Mouse (Mus musculus) gastrocnemius, postnatal 10 days (tissue): ENCODE measurements at regions not wholly inside any gene's neighbourhood (a gene's known extent, or its start where the extent isn't known, plus 50 kb on each side); places are given as distances from the start of the nearest gene placed in this dataset.
A peak's percentile ranks its signal among the peaks of the same experiment; 100 is the strongest.
"Not testable (repeated sequence)": the region's sequence is repeated elsewhere in the genome, so short reads cannot be mapped to it uniquely, and the experiment has no call there.

Source experiments
- DNase-seq: peaks from one replicate; pipeline ENCODE4 v3.0.0; 2021; ENCODE audit warnings: mixed read lengths

DNA sequence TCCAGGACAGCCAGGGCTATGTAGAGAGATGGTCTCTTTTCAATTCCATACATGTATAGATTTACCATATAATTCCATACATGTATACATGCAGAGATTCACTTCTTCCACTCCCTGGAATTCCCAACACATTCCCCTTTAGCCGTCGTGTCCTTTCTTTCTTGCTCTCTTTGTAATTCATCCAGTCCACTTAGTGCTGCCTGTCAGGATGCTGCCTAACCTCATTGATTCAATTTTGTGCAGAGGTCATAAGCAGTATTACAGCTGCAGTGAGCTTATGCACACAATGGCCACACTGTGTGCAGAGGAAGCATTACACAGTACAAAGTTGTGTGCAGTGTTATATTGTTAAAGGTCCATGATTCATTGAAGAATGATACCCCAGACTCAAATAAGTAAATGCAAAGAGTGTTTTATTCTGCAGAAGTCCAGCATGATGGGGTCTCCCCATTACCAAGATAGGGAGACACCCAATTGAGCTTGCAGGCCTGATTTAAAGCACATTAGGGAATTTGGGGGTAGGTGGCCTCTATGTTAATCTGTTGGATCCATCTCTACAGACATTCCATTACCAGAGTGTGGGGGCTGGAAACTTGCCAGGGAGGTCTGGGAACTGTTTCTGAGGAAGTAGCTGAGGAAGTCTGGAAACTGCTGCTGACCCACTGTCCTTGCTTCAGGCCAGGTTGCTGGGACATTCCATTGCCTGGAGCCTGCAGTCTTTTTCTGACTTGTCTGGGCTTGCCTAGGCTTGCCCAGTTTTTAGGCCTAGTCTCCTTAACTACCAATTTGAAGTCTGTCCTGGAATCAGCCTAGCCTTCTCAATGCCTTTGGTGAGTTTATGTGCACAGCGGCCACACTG, 72.8 kb downstream of the Fam161a start:
- peak; percentile 7 for DNase-seq

DNA sequence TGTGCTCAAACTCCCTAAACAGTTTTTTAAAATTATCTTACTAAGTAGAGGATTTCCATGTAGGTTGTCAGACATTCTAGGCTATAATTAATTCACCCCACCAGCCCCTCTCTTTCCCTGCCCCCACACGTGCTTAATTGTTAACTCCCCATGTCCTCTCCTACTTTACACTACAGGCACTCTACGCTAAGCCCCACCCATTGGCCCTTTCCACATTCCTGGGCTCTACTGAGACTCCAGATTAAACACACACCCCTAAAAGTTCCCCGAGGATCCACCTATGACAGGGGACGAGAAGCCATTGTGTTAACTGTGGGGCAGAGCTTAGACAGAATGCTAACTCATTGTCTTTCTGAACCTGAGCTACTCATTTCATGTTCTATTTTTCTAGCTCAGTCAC, 74.3 kb downstream of the Fam161a start:
- no peak for DNase-seq

DNA sequence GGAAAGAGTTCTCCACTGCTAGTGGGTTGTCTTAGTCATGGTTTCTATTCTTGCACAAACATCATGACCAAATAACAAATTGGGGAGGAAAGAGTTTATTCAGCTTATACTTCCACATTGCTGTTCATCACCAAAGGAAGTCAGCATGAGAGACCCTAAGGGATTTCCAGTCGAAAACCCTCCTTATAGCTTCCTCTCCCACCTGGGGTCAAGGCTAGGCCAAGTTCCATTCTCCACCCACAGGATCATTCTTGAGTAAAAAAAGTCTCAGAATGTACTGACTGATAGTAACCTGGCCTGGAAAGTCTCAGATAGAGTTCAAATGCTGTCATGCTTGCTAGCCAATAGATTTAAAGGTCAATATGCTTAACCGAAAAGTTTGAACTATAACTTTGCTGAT, 76.5 kb downstream of the Fam161a start:
- DNase-seq: not testable (repeated sequence)

DNA sequence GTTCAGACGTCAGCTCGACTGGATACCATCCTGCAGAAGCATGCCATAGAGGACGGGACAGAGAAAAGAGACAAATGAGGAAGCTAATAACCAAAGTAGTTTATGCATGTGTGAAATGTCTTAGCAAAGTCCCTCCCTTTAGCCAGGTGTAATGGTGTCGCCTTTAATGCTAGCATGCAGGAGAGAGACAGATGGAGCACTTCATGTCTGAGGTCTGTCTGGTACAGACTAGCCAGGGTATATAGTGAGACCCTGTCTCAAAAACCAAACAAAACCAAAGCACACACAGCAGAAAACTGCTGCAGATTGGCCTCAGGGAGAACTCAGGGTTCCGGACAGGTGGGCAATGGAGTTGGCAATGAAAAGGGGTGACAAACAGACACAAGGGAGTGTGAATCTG, 88.0 kb downstream of the Fam161a start:
- no peak for DNase-seq

DNA sequence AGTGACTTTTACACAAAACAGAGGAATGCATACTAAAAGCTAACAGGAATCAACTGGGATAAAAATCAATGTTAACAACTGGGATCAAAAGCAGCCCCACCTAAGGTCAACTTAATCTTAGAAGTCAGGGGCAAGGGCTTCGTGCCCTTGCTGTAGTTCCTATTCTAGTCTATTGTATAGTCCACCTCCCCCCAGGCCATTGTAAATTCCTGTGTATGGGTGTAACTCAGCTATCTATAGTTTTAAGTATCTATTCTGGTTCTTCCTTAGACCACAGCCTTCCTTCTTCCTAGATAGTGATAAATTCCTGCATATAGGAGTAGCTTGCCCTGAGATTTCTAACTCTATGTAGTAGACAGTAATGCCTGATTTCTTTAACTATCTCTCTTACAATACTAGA, 88.4 kb downstream of the Fam161a start:
- not testable (repeated sequence) for DNase-seq

DNA sequence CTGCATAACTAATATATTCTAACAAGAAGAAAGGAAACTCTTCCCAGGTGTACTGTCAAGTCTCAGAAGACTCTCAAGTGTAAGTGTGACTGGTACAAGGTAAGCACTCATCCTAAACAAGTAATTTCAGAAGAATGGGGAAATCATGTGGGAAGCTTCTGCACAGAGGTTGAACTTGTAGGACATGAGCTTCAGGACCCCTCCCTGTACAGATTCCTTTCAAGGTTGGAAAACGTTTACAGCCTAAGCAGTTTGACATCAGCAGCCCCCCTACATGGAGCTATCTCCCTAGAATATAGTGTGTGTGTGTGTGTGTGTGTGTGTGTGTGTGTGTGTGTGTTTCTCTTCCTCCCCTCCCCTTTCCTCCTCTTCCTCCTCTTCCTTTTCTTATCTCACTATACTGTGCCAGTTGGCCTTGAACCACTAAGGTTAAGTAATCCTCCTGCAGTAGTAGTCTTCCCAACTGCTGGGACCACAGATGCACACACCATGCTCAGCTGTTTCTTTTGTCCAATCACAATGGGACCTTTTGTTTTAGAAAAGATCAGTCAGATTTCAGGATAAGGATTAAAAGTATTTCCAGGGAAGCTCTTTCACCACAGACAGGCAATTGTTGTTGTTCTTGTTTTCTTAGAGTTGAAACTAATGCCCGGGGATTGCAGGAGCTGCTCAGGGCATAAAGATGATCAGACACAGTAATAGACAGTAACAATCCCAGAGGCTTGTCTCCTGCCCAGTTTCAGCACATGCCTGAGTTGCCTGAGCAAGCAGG, 89.3 kb downstream of the Fam161a start:
- DNase-seq: no peak

DNA sequence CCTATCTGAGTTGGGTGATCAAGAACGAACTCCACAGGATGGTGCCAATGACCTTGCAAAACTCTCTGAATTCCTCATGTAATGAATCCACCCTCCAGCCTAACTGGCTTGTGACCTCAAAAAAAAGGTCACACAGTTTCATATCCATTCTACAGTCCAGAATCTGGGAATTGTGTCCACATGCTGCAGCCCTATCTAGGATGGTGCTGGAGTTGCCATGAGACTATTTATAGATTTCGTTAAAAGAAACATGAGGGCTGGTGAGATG, 89.8 kb downstream of the Fam161a start:
- no peak for DNase-seq

DNA sequence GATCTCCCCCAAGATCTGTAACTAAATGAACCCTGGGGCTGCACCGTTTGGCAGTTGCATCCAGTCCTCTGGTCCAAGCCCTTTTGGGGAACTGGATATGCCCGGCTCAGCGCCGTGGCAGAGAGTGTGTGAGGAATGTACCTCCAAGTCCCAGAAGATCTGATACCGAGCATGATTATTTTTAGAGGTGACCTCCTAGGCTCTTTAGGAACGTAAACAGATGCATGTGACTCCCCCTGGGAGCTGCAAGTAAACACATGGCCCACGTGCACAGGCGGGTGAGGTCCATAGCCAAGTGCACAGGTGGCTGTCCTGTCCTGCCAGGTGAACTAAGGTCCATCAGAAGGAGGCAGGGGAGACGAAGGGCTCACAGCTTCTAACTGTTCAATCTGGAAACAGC, 107.3 kb downstream of the Fam161a start:
- peak; percentile 14 for DNase-seq

DNA sequence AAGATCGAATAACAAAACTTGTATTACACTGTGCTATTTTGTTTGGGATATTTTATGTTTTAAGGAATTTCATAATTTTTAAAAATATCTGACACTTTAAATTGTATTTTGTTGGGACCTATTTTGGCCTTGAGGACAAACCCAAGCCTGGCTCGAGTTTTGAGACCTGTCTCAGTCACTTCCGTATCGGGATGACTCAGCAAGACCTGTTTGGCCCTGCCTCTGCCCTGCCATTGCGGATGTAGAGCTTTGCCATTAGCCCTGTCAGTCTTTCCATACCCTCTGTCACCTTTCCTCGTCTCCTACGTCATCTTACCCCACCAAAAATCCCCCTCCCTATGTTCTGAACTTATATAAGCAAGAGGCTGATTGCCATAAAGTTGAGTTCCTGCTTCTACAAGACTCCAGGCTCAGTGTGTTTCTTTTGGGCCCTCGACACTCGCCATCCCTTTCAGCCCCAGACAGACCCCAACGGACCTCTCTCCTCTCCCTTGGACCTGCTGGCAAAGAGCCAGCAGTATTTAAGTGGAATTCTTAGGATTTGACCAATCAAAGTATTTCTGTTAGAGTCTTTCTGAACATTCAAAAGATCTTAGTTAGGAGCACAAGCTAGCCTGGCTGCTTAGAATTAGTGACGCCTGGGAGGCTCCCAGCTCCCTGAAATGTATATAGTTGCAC, 113.3 kb downstream of the Fam161a start:
- DNase-seq: no peak

DNA sequence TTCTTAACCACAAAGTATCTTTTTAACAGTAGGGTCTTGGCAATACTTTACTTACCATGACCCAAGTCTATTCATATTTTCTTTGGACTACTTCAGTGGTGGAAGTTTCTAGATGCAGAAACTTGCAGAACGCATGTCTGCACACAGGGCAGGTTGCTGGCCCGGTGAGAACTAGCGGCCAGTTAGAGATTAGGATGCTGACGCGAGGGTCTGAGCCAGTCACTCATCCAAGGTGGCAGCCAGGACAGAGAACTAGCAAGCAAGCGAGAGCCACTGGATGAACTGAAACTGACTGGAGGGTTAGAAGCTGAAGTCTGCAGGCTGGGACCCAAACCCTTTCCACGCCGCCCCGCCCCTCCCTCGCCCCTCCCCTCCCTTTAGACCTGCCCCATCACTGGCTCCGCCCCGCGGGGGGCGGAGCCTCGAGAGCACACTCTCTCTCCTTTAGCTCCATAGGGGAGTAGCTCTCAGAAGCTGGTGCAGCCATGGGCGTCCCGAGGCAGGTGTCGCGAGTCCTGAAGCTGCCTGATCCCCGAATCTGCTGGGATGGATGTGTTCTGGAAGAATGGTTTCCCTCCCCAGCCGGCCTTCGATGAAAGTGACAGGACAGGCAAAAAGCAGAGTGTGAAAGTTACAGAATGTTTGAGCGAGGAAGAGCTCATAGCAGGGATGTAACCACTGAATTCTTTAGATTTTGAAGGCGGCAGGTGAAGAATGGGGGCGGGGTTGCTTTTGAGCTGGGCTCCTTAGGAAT, 117.0 kb downstream of the Fam161a start:
- DNase-seq: peak; percentile 40

DNA sequence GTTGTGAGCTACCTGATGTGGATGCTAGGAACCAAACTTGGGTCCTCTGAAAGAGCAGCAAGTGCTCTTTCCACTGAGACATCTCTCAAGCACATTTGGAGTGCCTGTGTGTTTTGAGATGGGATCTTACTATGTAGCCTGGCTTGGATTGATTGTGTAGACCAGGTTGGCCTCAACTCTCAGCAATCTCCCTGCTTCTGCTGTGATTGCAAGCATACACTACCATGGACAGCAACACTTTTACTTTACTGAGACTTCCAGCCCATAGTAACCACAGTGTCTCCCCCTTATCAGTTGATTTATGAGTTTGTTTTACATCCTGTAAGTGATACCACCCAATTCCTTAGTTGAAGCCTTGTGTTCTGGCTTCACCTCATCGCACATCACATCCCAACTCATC, 123.8 kb downstream of the Fam161a start:
- DNase-seq: no peak

DNA sequence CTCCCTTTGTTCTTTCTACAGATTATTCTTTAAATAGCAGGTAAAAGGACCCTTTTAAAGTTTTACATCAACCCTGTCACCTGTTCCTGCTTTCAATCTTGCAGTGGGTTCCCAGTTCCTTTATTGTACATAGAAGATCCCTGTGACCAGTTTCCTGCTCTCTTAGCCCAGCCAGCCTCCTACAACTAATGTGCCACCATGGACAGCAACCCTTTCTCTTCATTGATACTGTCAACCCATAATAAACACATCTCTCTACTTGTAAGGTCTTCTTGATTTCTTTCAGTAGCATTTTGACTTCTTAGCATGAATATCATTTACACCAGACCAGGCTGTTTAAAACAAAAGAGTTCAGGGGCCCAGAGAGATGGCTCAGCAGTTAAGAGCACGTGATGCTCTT, 124.2 kb upstream of the Xpo1 start:
- DNase-seq: no peak

DNA sequence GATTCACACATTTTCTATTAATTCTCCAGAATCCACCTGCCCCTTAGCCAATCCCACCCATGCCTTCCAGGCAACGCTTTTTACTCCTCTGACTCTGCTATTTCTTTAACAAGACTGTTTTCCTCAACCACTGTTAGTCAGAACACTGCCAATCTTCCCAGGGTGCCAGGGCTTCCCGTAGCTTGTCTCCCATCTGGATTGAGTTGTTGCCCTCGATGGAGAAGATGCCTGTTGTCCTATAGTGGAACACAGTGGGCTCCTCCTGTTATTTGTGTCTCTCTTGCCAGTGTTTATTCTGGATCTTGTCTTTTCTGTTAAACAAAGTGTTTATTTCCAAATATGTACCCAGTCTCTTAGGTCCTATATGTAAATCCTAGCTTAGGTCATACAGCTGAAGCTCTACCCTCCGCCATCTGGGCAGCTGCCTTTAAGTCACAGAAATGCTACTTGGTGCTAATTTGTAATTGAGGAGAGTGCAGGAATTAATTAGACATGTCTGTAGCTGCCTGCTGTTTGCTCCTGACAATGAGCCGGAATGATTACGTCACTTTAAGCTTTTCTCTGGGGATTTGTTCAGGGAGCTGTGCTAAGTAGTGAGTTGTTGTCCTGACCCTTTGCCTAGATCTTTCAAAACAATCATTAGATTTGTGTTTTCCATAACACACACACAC, 115.3 kb upstream of the Xpo1 start:
- no peak for DNase-seq

DNA sequence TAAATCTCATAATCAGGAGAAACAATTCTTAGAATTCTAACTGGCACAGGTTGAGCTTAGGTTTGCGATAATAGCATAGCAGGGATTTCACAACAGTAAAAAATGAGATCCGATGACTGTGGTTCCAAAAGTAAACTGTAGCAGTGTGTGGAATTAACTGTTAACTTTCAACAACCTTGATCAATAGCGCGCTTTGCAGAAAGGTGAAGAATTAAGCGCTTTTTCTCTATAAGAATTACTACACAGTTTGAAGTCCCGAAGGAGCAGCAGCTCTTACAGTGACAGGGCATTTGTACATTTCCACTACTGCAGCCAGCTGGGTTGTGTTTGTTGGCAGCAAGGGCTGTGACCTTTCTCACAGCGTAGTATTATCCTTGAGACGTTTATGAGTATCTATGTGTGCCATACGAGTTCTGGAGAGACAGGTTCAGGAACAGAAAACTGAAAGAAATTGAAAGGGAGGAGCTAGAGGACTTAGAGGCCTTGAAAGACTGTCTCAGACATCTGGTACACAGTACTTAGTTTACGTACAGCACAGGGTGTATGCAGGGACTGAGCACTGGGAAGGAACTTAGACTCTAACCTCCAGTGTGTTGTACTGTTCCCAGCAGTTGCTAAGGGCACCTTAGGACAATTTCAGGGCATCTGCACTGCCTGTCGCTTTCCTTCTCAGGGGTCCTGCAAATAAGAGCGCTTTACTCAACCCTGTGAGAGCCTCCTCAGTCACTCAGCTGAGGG, 114.6 kb upstream of the Xpo1 start:
- no peak for DNase-seq

DNA sequence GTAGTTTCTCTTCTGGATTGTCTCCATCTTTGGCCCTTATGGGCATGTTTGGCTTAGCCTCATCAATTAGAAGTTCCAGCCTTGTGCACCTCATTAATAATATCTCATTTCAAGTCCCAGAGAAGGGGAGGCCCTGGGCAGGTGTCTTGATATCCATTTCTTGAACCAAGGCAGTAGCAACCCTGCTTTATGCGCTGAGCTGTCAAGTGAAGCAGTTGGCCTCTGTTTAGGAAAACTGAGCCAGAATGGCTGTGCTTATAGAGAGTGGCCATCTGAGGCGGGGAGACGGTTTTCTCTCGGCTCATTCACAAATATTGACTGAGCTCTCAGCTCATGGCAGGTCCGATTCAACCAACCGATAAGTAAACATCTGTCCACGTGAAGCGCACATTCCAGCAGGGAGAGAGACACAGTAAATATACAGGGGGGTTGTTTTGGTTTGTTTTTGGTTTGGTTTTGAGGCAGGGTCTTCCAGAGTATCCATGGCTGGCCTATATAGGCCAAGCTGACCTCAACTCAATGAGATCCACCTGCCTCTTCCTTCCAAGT, 107.7 kb upstream of the Xpo1 start:
- DNase-seq: no peak

DNA sequence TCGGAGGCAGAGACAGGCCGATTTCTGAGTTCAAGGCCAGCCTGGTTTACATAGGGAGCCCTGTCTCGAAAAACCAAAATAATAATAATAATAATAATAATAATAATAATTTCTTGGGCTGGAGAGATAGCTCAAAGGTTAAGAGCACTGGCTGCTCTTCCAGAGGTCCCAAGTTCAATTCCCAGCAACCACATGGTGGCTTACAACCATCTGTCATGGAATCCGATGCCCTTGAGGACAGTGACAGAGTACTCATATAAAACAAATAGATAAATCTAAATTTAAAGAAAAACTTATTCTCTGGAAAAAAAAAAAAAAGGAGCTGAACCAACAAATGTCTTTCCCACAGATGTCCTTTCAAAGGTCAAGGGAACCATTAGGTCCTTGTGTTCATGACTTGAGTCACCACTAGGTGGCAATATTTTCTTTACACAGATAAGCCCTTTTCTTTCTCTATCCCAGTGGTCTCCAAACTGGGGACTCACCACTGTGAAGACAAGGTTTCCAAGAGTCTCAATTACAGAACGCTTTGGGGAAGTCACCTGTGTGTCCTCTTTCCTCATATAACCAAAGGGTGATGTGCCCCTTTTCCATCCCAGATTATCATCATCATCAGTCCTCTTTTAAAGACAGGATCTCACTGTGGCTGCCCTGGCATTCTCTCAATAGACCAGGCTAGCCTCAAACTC, 106.1 kb upstream of the Xpo1 start:
- no peak for DNase-seq

DNA sequence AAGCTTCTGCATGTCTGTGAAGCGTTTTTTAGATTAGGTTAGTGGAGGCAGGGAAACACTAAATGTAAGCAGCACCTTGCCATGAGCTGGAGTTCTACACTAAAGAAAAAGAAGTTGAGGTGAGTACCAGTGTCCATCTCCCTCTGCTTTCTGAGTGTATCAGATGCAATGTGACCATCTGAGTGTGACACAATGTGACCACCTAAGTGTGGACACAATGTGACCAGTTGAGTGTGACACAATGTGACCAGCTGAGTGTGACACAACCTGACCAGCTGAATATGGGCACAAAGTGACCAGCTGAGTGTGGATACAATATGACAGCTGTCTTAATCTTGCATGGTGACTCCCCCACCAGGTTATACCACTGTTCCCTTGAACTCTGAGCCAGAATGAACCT, 101.0 kb upstream of the Xpo1 start:
- DNase-seq: no peak

DNA sequence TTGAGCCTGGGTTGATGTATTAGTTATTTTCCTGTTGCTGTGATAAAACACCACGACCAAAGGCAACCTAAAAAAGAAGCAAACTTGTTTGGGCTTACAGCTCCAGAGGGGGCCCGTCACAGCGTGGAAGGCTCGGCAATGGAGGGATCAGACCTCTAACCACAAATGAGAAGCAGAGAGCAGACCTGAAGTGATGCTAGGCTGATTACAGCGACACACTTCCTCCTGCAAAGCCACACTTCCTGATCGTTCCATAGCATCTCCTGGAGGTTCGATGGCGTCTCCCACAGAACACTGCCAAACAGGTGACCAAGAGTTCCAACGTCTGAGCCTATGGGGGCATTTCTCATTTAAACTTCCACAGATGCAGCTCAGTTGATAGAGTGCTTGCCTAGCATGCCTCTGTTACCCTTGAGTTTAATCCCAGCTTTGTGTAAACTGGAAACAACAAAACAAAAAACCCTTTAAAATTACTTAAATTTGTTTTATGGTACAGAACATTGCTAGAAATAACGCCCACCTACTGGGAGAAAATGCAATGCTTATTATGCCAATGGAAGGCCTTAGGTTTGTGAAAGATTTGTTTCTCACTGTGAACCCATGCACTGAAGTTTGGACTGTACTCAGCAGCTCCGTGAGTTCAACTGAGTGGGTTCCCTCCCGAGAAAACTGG, 87.2 kb upstream of the Xpo1 start:
- no peak for DNase-seq

DNA sequence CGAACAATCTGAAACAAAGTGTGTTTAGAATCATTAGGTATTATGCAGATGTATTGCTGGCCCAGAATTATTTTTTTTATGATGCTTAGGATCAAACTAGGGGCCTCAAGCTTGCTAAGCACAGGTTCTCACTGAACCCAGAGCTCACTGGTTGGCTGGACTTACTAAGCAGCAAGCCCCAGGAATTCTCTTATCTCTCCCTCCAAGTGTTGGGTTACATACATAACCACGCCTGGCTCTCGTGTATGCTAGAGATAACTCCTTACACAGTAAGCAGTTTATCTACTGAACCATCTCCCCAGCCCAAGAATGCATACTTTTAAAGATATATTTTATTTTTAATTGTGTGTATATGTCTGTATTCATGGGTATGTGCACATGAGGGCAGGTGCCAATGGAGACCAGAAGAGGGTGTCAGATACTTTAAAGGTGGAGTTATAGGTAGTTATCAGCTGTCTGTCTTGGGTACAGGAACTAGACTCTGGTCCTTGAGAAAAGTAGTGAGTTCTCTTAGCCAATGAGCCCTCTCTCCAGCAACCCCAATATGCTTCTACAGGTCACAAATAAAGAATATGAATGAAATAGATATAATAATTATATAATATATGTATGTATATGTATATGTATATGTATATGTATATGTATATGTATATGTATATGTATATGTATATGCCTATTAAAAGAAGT, 86.0 kb upstream of the Xpo1 start:
- DNase-seq: no peak
